Comparison of ENCODE assay signal across 23 mouse cellular contexts in the genomic region with DNA sequence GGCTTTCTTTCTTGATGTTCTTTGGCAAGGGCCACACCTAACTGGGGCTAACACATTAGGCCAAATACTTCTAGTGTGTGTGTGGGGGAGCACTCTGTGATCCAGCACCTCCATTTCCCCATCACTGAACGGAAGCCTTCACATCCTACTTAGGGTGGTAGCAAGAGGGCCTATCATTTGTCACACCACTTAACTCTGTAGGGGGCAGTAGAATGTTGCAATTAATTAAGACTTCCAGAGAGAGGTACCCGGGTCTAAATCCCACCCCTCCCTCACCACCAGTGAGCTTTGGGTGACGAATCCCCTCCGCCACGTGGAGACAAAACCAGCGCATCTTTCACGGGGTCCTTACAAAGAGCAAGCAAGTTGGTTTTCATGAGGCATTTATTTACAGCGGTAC. TPM values are rescaled to one million over a fixed set of nuclear protein-coding genes. Genes with fewer than 3 reads are reported as not detected.
DNase-seq lines count a peak whose midpoint lies in the region; ATAC-seq and TF ChIP-seq lines count a peak whose summit lies in the region.
"Had no signal": no experiment of that assay in that cellular context is flagged by ENCODE, and none has a peak within 500 bp of the region (broad histone marks: within the 10 kb centered on the region; RNA-seq: fewer than 3 reads in every experiment).

No protein-coding gene starts in this region.

- no peak for DNase-seq in heart, postnatal 0 days (ENCODE audit: low spot score)
- no peak for DNase-seq in heart, adult 11 months
- no peak for DNase-seq in left cerebral cortex, adult 2 months (ENCODE audit: extremely low spot score in 1 of 2, low spot score in 2 of 2)
- DNase-seq in left cerebral cortex, postnatal 4 days = no peak
- DNase-seq in thymus, postnatal 0 days (ENCODE audit: low spot score) = peak; percentile 47
- no peak for DNase-seq in thymus, postnatal 10 days (ENCODE audit: low spot score in 2 of 2)
- no peak for DNase-seq in frontal cortex, postnatal 10 days (ENCODE audit: low spot score in 2 of 2)
- DNase-seq: adrenal gland, adult 2 months; B cell, adult 2 months; cerebellum, adult 11-12 months; cerebellum, postnatal 10 days; forebrain, postnatal 0 days; kidney, adult 18-20 months; kidney, postnatal 25 days; midbrain, embryonic 14.5 days; thymus, adult 2 months had no signal

- H3K9me3 ChIP-seq in heart, postnatal 0 days (replicated peaks; ENCODE audit: control insufficient read depth, low read length) = no peaks in the 10 kb centered on the region
- H3K9me3 ChIP-seq: forebrain, embryonic 10.5 days; heart, embryonic 10.5 days; hindbrain, embryonic 10.5 days; neural tube, embryonic 13.5 days; stomach, embryonic 15.5 days had no signal

- TF ChIP-seq EP300 in heart, postnatal 0 days (IDR thresholded peaks at IDR 0.05; ENCODE audit: low read depth) = no peak

- no peak overlapping the region for H3K4me3 ChIP-seq in heart, postnatal 0 days (ENCODE audit: low read depth, low read length)
- H3K4me3 ChIP-seq in left cerebral cortex, adult 2 months = no peak overlapping the region
- H3K4me3 ChIP-seq: forebrain, embryonic 10.5 days; heart, embryonic 10.5 days; hindbrain, embryonic 10.5 days; myocyte; neural tube, embryonic 13.5 days; stomach, embryonic 15.5 days had no signal

- H3K36me3 ChIP-seq in heart, postnatal 0 days (replicated peaks; ENCODE audit: control insufficient read depth, insufficient read depth, low read length) = no peaks in the 10 kb centered on the region
- H3K36me3 ChIP-seq: forebrain, embryonic 10.5 days; heart, embryonic 10.5 days; hindbrain, embryonic 10.5 days; neural tube, embryonic 13.5 days; stomach, embryonic 15.5 days had no signal

- no peaks in the 10 kb centered on the region for H3K4me1 ChIP-seq in heart, postnatal 0 days (ENCODE audit: control insufficient read depth, insufficient read depth)

- intact Hi-C loops in left cerebral cortex, adult 2 months (cut with DNase I) = loop anchor here (10.0 kb wide), 1 partner anchor 311 kb away; a partner anchor contains a TSS
- intact Hi-C loops in left cerebral cortex, postnatal 4 days (cut with DNase I) = loop anchor here (10.0 kb wide), 1 partner anchor 101 kb away; no protein-coding TSS in a partner anchor

- H3K9ac ChIP-seq in heart, postnatal 0 days (replicated peaks; ENCODE audit: low read depth, low read length) = no peak overlapping the region
- H3K9ac ChIP-seq: forebrain, postnatal 0 days; neural tube, embryonic 13.5 days; stomach, embryonic 15.5 days had no signal

- no peak for ATAC-seq in heart, postnatal 0 days (ENCODE audit: insufficient read depth, low read depth)
- ATAC-seq in common myeloid progenitor, adult 5-6 weeks (replicated peaks; ENCODE audit: low read depth, poor library complexity, severe bottlenecking) = 0 out of 2 replicates have a peak, but pooled peaks have one; percentile 11
- ATAC-seq: forebrain, postnatal 0 days had no signal

- H3K27ac ChIP-seq in heart, postnatal 0 days (ENCODE audit: low read depth) = no peak overlapping the region
- H3K27ac ChIP-seq in left cerebral cortex, adult 2 months = no peak overlapping the region
- H3K27ac ChIP-seq: forebrain, embryonic 10.5 days; heart, embryonic 10.5 days; hindbrain, embryonic 10.5 days; neural tube, embryonic 13.5 days; stomach, embryonic 15.5 days had no signal

- no peak overlapping the region for H3K4me2 ChIP-seq in heart, postnatal 0 days (ENCODE audit: low read depth, low read length)
- H3K4me2 ChIP-seq: neural tube, embryonic 13.5 days; stomach, embryonic 15.5 days had no signal

- H3K27me3 ChIP-seq in heart, postnatal 0 days (ENCODE audit: control insufficient read depth, insufficient read depth, low read length) = peaks cover 3% of the 10 kb centered on the region; the same call in 1 of the 2 replicates
- H3K27me3 ChIP-seq: neural tube, embryonic 13.5 days; stomach, embryonic 15.5 days had no signal

- WGBS in heart, postnatal 0 days = 46% methylated on average over 8 of the region's 8 CpGs

- TF ChIP-seq CTCF in heart, postnatal 0 days (IDR thresholded peaks at IDR 0.05; ENCODE audit: low read depth) = peak; percentile 39
- peak; percentile 12 for TF ChIP-seq CTCF in left cerebral cortex, adult 2 months (IDR thresholded peaks at IDR 0.05)

RNA-seq across cellular contexts. Expression of a gene that starts 9.8 kb away (rescaled TPM):
- 34.4 and 36.9 TPM in 2 replicates for total RNA-seq in heart, postnatal 0 days (2014; rRNA removed; ENCODE audit: low replicate concordance)
- 15.6 TPM in 2 replicates for polyA plus RNA-seq in heart, postnatal 0 days (2015; fragmentation: Nextera tagmentation; extraction: Ambion mirVana)
- total RNA-seq in left cerebral cortex, adult 2 months (2021) = 10 to 100 TPM; 38.4 to 41.6 TPM
- total RNA-seq in left cerebral cortex, postnatal 4 days (2021) = 10 to 100 TPM; 41.0 to 41.3 TPM
- 111 and 122 TPM in 2 replicates for polyA plus RNA-seq in thymus, postnatal 0 days (2015; fragmentation: Nextera tagmentation; extraction: Ambion mirVana)
- 22.2 and 30.7 TPM in 2 replicates for total RNA-seq in common myeloid progenitor, adult 5-6 weeks (2017)

RNA-seq across cellular contexts. Expression of a gene that starts 56.4 kb away (rescaled TPM):
- total RNA-seq in heart, postnatal 0 days (2014; rRNA removed; ENCODE audit: low replicate concordance) = 0.15 and 1.7 TPM in 2 replicates
- 1.3 and 2.6 TPM in 2 replicates for polyA plus RNA-seq in heart, postnatal 0 days (2015; fragmentation: Nextera tagmentation; extraction: Ambion mirVana)
- under 1 TPM; 0.32 to 0.79 TPM for total RNA-seq in left cerebral cortex, adult 2 months (2021)
- under 1 TPM in 1 of 2 experiments, not detected in 1; 0.08 TPM for total RNA-seq in left cerebral cortex, postnatal 4 days (2021)
- 2.2 and 2.5 TPM in 2 replicates for polyA plus RNA-seq in thymus, postnatal 0 days (2015; fragmentation: Nextera tagmentation; extraction: Ambion mirVana)
- total RNA-seq in common myeloid progenitor, adult 5-6 weeks (2017) = 3.0 and 3.5 TPM in 2 replicates
- polyA plus RNA-seq: midbrain, embryonic 14.5 days had no signal
